Mouse (Mus musculus): ENCODE measurements around the gene Cldn10.

GRCm38 (mm10) chr14:118922667-118923184 is 135.0 kb downstream of the Cldn10 start:
- TF ChIP-seq CTCF (IDR thresholded peaks at IDR 0.05; ENCODE audit: low read depth) (no peak), EP300 (optimal IDR thresholded peaks at IDR 0.05) (no peak)

All from stomach, postnatal 0 days (tissue).